Mouse (Mus musculus) cortical plate, adult 2 months (tissue): ENCODE measurements around the gene Parva.

ENCODE experiments used
- CTCF ChIP-seq: fragments of 200-500 bp; IDR thresholded peaks from 2 replicates; pipeline ENCODE4 v1.5.1; 2011; ENCODE audit warnings: mild to moderate bottlenecking, control low read depth, low read length; ENCODE audit not compliant: insufficient read depth; ENCODE audit errors: extremely low read depth
- POLR2A ChIP-seq: fragments of 200-500 bp; IDR thresholded peaks from 2 replicates; pipeline ENCODE4 v1.6.1; 2011; ENCODE audit warnings: mild to moderate bottlenecking, low read length, control low read depth; ENCODE audit not compliant: insufficient read depth; ENCODE audit errors: extremely low read depth

DNA sequence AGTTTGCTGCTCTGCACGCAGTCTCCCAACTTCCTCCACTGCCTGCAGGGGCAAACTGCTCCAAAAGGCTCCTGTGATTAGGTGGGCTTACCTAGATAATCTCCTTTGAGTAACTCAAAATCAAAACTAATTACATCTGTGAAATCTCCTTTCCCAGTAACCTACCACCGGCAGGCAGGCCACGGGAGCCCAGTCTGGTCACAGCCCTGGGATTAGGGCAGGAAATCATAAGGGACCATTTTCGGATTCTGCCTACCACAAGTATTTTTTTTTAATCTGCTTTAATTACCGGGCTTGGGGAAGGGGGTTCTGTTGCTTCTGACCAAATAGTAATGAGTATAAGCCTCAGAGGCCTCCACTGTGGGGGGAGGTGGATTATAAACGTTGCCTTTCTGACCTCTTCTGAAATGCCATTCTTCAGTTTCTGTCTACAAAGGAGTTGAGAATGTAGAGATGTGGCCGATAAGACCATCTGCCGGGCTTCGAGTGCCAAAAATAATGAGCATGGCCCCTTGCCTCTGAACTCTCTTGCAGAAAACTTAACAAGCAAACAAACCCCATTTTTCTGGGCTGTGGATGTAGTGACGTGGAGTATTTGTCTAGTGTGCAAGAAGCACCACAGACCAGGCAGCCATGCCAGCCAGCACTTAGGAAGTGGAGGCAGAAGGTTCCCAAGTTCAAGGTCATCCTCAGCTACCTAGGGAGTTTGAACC lies 83.2 kb downstream of the Parva start:
- TF ChIP-seq CTCF (no peak), POLR2A (no peak)
